Mouse (Mus musculus): ENCODE results near the gene Rpf2. TPM values are rescaled to one million over a fixed set of nuclear protein-coding genes. Genes with fewer than 3 reads are reported as not detected.

Rpf2 gene
- total and polyA plus RNA-seq, 3 experiments, result 6.0 to 178 (median 67.0) TPM

DNA sequence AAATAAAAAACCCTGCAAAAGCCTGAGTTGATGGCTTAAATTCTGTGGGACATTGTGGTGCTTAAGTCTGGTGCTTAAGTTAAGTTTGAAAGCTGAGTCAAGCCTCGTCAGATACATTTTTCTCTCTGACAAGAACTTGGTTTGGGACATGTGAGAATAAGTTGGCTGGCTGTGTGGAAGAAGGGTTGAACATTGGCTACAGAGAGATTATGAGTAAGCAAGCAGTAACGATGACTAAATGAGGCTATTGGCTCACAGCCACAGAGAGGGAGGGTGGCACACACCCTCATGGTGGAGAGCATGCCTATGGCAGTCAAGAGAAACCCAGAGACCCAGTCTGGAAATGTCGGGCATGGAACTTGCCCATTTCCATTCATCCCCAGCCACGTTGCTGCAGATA, 16.9 kb upstream of the Rpf2 start:
- DNase-seq (ENCODE audit: low spot score) (no peak), ATAC-seq (ENCODE audit: extremely low read depth, insufficient number of reproducible peaks, low FRiP score, poor library complexity, severe bottlenecking) (no peak)
- H3K9me3 ChIP-seq (replicated peaks), result no peaks in the 10 kb centered on the region; the same call in 1 of the 2 replicates
- H3K36me3 ChIP-seq (replicated peaks), result no peaks in the 10 kb centered on the region
- TF ChIP-seq CTCF (IDR thresholded peaks at IDR 0.05; ENCODE audit: low read depth, low read length), result no peak
- TF ChIP-seq GATA1 (IDR thresholded peaks at IDR 0.05; ENCODE audit: borderline replicate concordance, low read length), result no peak
- no peak for TF ChIP-seq GATA2 (IDR thresholded peaks at IDR 0.05; ENCODE audit: borderline replicate concordance, low read depth, low read length)
- TF ChIP-seq POLR2AphosphoS5 (IDR thresholded peaks at IDR 0.05; ENCODE audit: insufficient replicate concordance, low read depth, low read length), result no peak
- no peak for TF ChIP-seq TAL1 (conservative IDR thresholded peaks at IDR 0.05; ENCODE audit: low read depth, low read length)
- H3K4me3 ChIP-seq (ENCODE audit: low read depth, low read length), result no peak overlapping the region
- H3K4me1 ChIP-seq (ENCODE audit: insufficient read depth, low read depth, low read length), result peaks cover 26% of the 10 kb centered on the region
- H3K27me3 ChIP-seq (ENCODE audit: insufficient read depth, low read length), result peaks cover 3% of the 10 kb centered on the region; the same call in 1 of the 2 replicates

GRCm38 (mm10) chr10:40262200-40262599, 15.4 kb upstream of the Rpf2 start:
- no peak overlapping the region for H3K4me3 ChIP-seq (ENCODE audit: low read depth, low read length)
- no peaks in the 10 kb centered on the region; the same call in 1 of the 2 replicates for H3K9me3 ChIP-seq (replicated peaks)
- DNase-seq (ENCODE audit: low spot score) (no peak), ATAC-seq (ENCODE audit: extremely low read depth, insufficient number of reproducible peaks, low FRiP score, poor library complexity, severe bottlenecking) (no peak)
- no peaks in the 10 kb centered on the region for H3K27me3 ChIP-seq (ENCODE audit: insufficient read depth, low read length)
- TF ChIP-seq GATA1 (IDR thresholded peaks at IDR 0.05; ENCODE audit: borderline replicate concordance, low read length), result no peak
- no peak for TF ChIP-seq GATA2 (IDR thresholded peaks at IDR 0.05; ENCODE audit: borderline replicate concordance, low read depth, low read length)
- no peak for TF ChIP-seq TAL1 (conservative IDR thresholded peaks at IDR 0.05; ENCODE audit: low read depth, low read length)
- H3K36me3 ChIP-seq (replicated peaks), result no peaks in the 10 kb centered on the region
- H3K4me1 ChIP-seq (ENCODE audit: insufficient read depth, low read depth, low read length), result peaks cover 21% of the 10 kb centered on the region

DNA sequence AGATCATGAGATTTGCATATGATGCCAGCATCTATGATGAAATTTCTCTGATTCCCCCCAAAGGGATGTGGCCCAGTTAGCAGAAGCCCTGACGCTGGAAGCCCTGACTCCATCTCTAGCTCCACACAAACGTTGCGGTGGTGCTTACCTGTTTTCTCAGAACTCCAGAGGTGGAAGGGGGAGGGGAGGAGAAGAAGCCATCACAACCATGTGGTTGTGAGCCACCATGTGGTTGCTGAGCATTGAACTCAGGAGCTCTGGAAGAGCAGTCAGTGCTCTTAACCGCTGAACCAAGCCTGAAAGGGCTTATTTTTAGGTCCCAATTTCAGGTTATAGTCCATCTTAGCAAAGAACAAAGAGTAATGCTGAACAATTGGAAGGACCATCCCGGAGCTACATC, 13.5 kb upstream of the Rpf2 start:
- DNase-seq (ENCODE audit: low spot score), result no peak
- no peaks in the 10 kb centered on the region; the same call in 1 of the 2 replicates for H3K9me3 ChIP-seq (replicated peaks)
- H3K27me3 ChIP-seq (ENCODE audit: insufficient read depth, low read length), result no peaks in the 10 kb centered on the region
- TF ChIP-seq CTCF (IDR thresholded peaks at IDR 0.05; ENCODE audit: low read depth, low read length) (no peak), POLR2AphosphoS5 (IDR thresholded peaks at IDR 0.05; ENCODE audit: insufficient replicate concordance, low read depth, low read length) (no peak), GATA1 (IDR thresholded peaks at IDR 0.05; ENCODE audit: borderline replicate concordance, low read length) (no peak)
- H3K4me1 ChIP-seq (ENCODE audit: insufficient read depth, low read depth, low read length), result peaks cover 28% of the 10 kb centered on the region
- peaks cover 12% of the 10 kb centered on the region for H3K36me3 ChIP-seq (replicated peaks)
- ATAC-seq (ENCODE audit: extremely low read depth, insufficient number of reproducible peaks, low FRiP score, poor library complexity, severe bottlenecking), result no peak
- no peak overlapping the region for H3K4me3 ChIP-seq (ENCODE audit: low read depth, low read length)

DNA sequence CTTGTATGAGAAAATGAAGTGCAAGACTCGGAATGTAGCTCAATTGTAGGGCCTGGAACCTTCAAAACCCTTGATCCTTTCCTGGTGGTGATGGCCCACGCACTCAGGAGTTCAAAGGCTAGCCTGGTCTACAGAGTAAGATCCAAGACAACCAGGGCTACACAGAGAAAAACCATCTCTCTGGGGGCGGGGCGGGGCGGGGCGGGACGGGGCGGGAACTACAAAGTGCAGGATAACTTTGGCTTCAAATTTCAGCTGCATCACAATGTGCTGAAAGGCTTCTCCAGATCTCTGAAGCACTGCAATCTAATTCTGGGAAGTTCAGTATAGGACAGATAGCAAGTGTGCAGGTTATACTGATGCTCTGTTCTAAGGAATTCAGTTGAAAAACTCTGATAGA, 12.7 kb upstream of the Rpf2 start:
- H3K36me3 ChIP-seq (replicated peaks), result peaks cover 15% of the 10 kb centered on the region
- H3K9me3 ChIP-seq (replicated peaks), result no peaks in the 10 kb centered on the region
- H3K4me3 ChIP-seq (ENCODE audit: low read depth, low read length), result no peak overlapping the region; the same call in 1 of the 2 replicates
- no peaks in the 10 kb centered on the region for H3K27me3 ChIP-seq (ENCODE audit: insufficient read depth, low read length)
- ATAC-seq (ENCODE audit: extremely low read depth, insufficient number of reproducible peaks, low FRiP score, poor library complexity, severe bottlenecking) (no peak), DNase-seq (ENCODE audit: low spot score) (no peak)
- TF ChIP-seq GATA2 (IDR thresholded peaks at IDR 0.05; ENCODE audit: borderline replicate concordance, low read depth, low read length) (no peak), GATA1 (IDR thresholded peaks at IDR 0.05; ENCODE audit: borderline replicate concordance, low read length) (no peak), POLR2AphosphoS5 (IDR thresholded peaks at IDR 0.05; ENCODE audit: insufficient replicate concordance, low read depth, low read length) (no peak), TAL1 (conservative IDR thresholded peaks at IDR 0.05; ENCODE audit: low read depth, low read length) (no peak), CTCF (IDR thresholded peaks at IDR 0.05; ENCODE audit: low read depth, low read length) (no peak)
- peaks cover 28% of the 10 kb centered on the region for H3K4me1 ChIP-seq (ENCODE audit: insufficient read depth, low read depth, low read length)

GRCm38 (mm10) chr10:40258976-40259375, 12.1 kb upstream of the Rpf2 start:
- no peaks in the 10 kb centered on the region for H3K9me3 ChIP-seq (replicated peaks)
- H3K4me3 ChIP-seq (ENCODE audit: low read depth, low read length), result no peak overlapping the region; the same call in 1 of the 2 replicates
- peaks cover 20% of the 10 kb centered on the region for H3K36me3 ChIP-seq (replicated peaks)
- H3K4me1 ChIP-seq (ENCODE audit: insufficient read depth, low read depth, low read length), result peaks cover 28% of the 10 kb centered on the region
- TF ChIP-seq CTCF (IDR thresholded peaks at IDR 0.05; ENCODE audit: low read depth, low read length) (peak; percentile 17; the same call in 1 of the 2 replicates), GATA1 (IDR thresholded peaks at IDR 0.05; ENCODE audit: borderline replicate concordance, low read length) (no peak), POLR2AphosphoS5 (IDR thresholded peaks at IDR 0.05; ENCODE audit: insufficient replicate concordance, low read depth, low read length) (no peak; the same call in 1 of the 2 replicates)
- ATAC-seq (ENCODE audit: extremely low read depth, insufficient number of reproducible peaks, low FRiP score, poor library complexity, severe bottlenecking) (no peak), DNase-seq (ENCODE audit: low spot score) (no peak)
- H3K27me3 ChIP-seq (ENCODE audit: insufficient read depth, low read length), result no peaks in the 10 kb centered on the region

GRCm38 (mm10) chr10:40258401-40258966, 11.6 kb upstream of the Rpf2 start:
- H3K4me3 ChIP-seq (ENCODE audit: low read depth, low read length), result no peak overlapping the region
- peak; percentile 90 for DNase-seq (ENCODE audit: low spot score)

More at GRCm38 (mm10) chr10:40258401-40258966, 11.6 kb upstream of the Rpf2 start:
- no peak for TF ChIP-seq GATA2 (IDR thresholded peaks at IDR 0.05; ENCODE audit: borderline replicate concordance, low read depth, low read length)
- TF ChIP-seq POLR2AphosphoS5 (IDR thresholded peaks at IDR 0.05; ENCODE audit: insufficient replicate concordance, low read depth, low read length), result peak; percentile 100
- Histone ChIP-seq H3K27me3 (ENCODE audit: insufficient read depth, low read length) (no peaks in the 10 kb centered on the region), H3K36me3 (replicated peaks) (peaks cover 24% of the 10 kb centered on the region), H3K9me3 (replicated peaks) (no peaks in the 10 kb centered on the region), H3K4me1 (ENCODE audit: insufficient read depth, low read depth, low read length) (peaks cover 28% of the 10 kb centered on the region)
- ATAC-seq (ENCODE audit: extremely low read depth, insufficient number of reproducible peaks, low FRiP score, poor library complexity, severe bottlenecking), result peak; percentile 83
